Mouse (Mus musculus): ENCODE data around the gene LTO1.

DNA sequence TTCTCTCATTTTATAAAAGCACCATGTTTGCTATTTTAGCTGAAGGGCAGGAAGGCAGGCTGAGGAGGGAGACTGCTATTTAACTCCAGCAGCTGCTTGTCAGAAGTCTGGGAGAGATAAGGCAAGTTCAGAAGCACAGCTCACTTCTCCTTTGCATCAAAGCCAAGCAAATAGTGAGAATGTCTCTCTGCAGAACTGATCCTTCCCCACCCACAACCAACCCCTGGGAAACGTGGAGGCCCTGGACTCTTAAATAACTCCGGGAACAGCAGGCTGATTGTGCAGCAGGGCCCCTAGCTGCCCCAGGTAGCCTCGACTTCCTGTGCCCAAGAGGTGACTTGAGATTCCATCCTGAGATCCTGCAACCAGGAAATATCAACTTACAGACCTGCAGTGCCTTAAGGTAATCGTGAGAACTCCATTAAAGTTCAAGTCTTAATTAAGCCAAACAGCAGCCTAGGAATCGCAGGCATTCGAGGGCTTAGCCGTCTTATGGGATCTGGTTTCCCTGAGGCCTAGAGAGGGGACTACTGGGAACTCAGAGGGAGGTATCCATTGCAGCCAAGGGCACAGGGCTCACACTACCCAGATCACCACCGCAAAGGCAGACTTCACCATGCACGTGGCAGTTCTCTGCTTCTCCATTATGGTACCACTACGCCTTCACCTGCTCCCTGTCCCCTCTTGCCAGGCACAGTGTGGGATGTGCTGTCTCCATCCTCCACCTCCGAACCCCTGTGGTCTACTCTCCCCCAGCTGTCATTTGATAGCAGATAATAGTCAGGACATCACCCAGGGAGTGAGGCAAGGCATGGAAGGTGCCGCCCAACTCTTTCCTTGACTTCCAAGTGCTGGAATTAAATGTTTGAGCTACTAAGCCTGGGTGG, 43.9 kb downstream of the LTO1 start:
- TF ChIP-seq EP300 (IDR thresholded peaks at IDR 0.05; ENCODE audit: insufficient read depth, low read depth, low read length): no peak
- no peak for TF ChIP-seq CTCF (IDR thresholded peaks at IDR 0.05; ENCODE audit: low read depth, low read length)
- TF ChIP-seq POLR2A (IDR thresholded peaks at IDR 0.05; ENCODE audit: insufficient read depth, low read length): no peak
